Mouse (Mus musculus): ENCODE data around the gene Ccn1.

Gene Ccn1

GRCm38 (mm10) chr3:145650298-145651011 is 674 bp upstream of the Ccn1 start:
- DNase-seq (ENCODE audit: low spot score): peak; percentile 75

DNA sequence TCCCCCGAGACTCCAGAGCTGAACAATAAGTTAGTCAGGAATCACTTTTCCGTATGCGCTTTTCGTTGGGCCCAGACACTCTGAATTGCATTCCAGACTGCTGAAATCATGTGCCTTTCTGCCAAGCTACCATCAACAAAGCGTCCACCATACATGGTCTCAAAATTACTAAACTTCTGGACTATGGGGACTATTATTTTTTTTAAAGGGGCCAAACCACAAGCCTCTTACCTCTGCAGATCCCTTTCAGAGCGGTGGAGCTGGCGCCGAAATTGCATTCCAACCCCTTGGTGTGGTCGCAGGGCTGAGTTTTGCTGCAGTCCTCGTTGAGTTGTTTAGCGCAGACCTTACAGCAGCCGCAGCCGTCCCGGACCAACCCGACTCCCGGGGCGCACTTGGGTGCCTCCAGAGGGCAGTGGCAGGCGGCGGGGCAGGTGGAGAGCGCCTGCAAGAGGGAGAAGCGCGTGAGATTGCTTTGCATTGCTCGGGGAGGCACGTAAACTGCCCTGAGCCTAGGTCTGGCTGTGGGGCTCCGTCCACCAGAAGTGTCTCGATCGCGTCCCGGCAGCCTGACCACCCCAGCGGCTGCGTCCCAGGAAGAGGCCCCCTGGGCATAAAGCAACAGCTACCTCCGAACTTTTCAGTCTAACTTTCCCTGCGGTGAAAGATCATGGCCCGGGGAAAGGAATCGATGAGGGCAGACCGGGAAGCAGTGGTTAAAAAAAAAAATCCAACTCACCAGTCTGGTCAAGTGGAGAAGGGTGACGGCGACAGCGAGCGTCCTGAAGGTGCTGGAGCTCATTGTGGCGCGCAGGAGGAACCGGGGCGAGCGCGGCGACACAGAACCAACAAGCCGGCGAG is 560 bp downstream of the Ccn1 start:
- peak; percentile 57 for DNase-seq (ENCODE audit: low spot score)

DNA sequence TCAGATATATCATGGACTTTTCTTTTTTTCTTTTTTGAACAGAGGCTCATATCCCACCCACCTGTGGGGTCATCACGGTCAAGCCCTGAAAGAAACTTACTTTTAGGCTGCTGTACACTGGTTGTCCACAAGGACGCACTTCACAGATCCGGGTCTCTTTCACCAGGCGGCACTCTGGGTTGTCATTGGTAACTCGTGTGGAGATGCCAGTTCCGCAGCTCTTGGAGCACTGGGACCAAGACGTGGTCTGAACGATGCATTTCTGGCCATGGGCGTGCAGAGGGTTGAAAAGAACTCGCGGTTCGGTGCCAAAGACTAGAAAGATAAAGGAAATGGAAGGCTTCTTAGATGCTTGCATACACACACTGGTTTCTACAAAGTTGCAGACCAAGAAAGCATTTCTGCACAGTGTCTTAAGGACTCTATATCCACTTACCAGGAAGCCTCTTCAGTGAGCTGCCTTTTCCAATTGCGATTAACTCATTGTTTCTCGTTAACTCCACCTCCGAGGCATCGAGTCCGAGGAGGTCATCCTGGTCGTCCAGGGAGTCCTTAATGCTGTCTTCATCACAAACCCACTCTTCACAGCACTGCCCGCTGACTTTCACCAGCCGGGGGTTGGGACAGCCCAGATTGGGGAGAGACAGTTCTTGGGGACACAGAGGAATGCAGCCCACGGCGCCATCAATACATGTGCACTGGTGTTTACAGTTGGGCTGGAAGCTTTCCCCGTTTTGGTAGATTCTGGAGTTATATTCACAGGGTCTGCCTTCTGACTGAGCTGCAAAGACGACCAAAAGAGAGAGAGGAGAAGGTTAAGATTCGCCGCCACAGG is 1.5 kb downstream of the Ccn1 start:
- no peak for DNase-seq (ENCODE audit: low spot score)

GRCm38 (mm10) chr3:145647416-145647815 is 2.4 kb downstream of the Ccn1 start:
- no peak for DNase-seq (ENCODE audit: low spot score)

DNA sequence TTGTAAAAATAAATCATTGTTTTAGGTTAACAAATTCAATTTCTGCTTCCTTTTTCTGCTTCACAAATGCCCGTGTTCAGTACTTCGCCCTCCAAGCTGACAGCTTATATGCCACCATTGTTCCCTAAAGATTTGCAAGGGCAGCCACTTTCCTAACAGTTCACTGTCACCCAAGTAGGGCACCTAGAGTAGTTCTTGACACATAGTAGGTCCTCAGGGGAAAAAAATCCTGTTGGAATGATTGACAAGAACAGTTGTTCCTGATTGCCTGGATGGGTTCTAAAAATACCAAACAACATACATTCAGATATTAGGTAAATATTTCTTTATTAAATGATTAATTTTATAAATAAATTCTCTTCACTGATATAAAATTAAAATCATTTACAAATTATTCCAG is 3.1 kb downstream of the Ccn1 start:
- DNase-seq (ENCODE audit: low spot score): no peak

- no peak for DNase-seq (ENCODE audit: low spot score)
Observed at GRCm38 (mm10) chr3:145646009-145646408, 3.8 kb downstream of the Ccn1 start.

DNA sequence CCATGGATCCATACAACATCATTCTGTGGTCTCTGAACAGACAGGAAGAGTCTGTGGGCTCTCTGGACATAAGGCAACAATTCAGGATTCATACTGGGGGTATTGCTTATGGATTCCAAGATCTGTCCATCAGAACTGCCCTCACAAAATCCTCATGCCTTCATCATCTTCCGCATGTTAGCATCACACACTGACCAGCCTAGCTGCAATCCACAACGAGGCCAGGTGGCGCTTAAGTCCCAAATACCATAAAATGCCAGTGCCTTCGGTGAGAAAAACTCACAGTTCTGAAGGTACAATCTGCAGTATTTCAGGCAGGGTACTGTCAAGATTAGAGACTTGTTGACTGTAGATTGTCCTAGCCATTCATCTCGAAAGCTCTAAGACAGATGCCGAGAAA is 4.3 kb downstream of the Ccn1 start:
- no peak for DNase-seq (ENCODE audit: low spot score)

GRCm38 (mm10) chr3:145642861-145643260 is 6.9 kb downstream of the Ccn1 start:
- no peak for DNase-seq (ENCODE audit: low spot score)

DNA sequence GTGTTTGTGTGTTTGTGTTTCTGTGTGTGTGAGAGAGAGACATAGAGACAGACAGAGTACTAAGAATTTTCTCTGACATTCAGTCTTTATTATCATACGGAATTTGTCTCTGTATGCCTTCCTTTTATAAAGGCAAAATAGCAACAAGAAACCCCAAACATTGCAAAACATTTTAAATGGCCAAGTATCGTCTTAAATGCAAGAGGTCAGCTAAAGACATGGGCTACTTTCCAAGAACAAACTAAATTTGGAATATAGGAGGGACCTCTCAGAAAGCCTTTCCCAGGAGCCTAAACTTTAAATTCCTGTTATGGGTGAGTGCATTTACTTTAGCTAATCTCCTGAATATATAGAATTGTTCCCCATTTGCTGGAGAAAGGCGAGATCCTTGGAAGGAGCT is 7.9 kb downstream of the Ccn1 start:
- no peak for DNase-seq (ENCODE audit: low spot score)

DNA sequence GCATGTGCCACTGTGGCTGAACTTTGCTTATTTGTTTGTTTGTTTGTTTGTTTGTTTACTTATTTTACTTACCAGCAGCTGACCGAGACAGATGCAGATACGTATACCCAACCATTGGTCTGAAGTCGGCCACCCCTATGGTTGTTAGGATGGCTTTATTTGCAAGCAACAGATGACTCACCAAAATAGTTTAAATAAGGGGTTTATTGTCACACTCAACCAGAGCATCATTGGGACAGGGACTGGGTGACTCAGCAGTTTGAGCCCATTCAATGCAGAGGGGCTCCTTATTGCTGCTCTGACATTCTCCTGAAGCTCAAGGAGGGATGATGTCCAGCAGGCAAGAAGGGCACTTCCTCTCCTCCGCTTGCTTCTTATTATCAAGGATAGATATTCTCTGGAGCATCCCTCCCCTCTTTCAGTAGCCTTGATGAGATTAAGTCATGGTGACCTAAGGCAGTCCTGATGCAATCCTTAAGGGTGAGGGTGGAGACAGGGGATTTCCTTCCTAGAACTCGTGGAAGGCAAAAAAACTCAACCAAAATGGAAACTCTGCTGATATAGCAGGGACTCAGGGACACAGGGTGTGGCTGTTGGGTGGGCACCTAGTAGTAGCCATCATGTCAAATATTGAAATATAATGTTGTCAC is 8.6 kb downstream of the Ccn1 start:
- DNase-seq (ENCODE audit: low spot score): no peak

GRCm38 (mm10) chr3:145640583-145640982 is 9.2 kb downstream of the Ccn1 start:
- DNase-seq (ENCODE audit: low spot score): no peak

GRCm38 (mm10) chr3:145640170-145640569 is 9.6 kb downstream of the Ccn1 start:
- no peak for DNase-seq (ENCODE audit: low spot score)

GRCm38 (mm10) chr3:145634002-145634710 is 15.6 kb downstream of the Ccn1 start:
- no peak for DNase-seq (ENCODE audit: low spot score)

GRCm38 (mm10) chr3:145632888-145633287 is 16.9 kb downstream of the Ccn1 start:
- no peak for DNase-seq (ENCODE audit: low spot score)

GRCm38 (mm10) chr3:145628643-145629042 is 21.1 kb downstream of the Ccn1 start:
- DNase-seq (ENCODE audit: low spot score): no peak

GRCm38 (mm10) chr3:145627830-145628229 is 22.0 kb downstream of the Ccn1 start:
- DNase-seq (ENCODE audit: low spot score): no peak

GRCm38 (mm10) chr3:145626063-145626462 is 23.7 kb downstream of the Ccn1 start:
- no peak for DNase-seq (ENCODE audit: low spot score)

GRCm38 (mm10) chr3:145625546-145625945 is 24.2 kb downstream of the Ccn1 start:
- DNase-seq (ENCODE audit: low spot score): no peak

DNA sequence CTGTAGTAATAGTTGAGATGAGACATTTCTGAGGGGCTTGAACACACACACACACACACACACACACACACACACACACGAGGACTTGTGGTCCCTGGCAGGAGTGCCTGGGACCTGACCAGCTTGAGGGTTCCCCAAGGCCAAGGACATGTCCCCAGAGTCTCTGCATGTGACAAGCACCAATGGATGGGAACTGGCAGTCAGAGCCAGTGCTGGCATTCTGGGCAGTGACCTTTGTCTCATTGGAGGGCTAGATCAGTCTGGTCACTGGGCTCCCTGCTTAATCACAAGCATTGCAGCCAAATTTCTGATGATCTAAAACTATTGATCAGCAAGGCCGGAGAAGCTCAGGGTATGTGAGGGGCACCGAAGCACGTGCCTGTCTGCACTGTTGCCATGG is 25.0 kb downstream of the Ccn1 start:
- DNase-seq (ENCODE audit: low spot score): no peak

DNA sequence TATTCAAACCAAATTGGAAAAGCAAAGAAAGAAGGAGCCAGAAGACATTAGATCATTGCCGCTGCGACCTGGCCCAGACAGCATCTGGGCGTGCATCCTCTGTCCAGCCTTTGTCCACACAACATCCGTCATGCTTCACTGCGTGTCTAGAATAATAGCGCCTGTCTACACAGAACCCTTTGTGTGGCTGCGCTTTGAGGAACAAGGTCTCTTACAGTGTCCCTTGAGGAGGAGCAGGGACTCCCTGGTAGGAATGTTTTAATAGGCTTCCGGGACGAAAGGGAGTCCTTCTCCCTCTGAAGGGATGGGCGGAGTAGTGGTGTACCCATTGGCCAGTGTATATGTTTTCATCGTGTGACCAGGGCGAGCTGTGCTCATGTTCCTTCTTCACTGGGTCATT is 26.7 kb downstream of the Ccn1 start:
- DNase-seq (ENCODE audit: low spot score): no peak

- no peak for DNase-seq (ENCODE audit: low spot score)
Observed at GRCm38 (mm10) chr3:145621209-145621608, 28.6 kb downstream of the Ccn1 start.

Data from lung, postnatal 25 days (tissue).